Mouse (Mus musculus): Measurements from ENCODE around the gene F11.
A peak's percentile ranks its signal among the peaks of the same experiment; 100 is the strongest.

F11 gene

DNA sequence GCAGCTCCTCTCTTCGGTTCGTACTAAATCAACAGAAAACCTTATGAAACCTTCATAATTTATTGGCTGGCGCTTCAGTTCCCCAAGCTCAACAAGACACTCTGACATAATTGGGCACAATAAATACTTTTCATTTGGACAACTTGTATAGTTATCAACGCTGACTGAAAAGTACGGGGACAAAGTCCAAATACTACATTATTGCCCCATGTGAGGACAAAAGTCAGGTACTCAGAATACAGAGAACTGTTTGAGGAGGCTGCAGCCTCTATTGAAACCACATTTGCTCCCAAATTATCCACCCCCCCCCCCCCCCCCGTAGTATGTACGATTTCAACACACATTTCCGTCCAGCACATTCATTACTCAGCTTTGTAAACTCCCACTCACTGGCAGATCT lies 22.5 kb downstream of the F11 start:
- no peak for DNase-seq (ENCODE audit: low spot score in 2 of 2)

GRCm38 (mm10) chr8:45238282-45238681 lies 23.5 kb downstream of the F11 start:
- DNase-seq (ENCODE audit: low spot score in 2 of 2): peak; percentile 8 to 42

DNA sequence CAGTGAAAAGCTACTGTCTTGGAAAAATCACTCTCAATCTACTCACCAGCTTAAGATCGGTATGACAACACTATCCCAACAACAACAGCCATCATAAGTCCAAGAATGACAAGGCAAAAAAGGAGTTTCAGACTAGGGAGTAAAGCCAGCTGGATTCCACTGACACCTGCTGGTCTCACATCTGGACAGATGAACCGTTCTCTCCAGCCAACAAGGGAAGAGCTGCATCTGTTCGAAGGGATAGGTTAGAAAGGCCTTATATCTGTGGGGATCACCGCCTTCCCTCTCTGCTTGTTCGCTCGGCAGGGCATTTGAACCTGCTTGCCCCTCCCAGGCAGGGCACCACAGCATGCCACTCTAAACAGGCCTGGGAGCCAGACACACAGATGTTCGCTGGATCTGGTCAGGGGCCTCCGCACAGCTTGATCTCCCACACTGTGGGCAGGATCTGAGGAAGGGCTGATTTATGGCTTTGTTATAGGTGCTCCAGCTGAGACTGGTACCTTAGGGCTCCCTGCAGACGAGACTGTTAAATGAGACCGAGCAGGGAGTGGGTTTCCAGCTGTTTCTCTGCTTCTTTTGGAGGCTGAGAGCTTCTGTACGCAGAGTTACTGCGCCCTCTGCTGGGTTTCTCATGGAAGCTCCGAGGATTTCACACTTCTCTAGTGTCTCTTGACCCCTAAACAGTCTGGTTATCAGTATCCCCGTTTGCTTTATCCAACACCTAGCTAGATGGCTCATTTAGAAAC lies 25.5 kb downstream of the F11 start:
- DNase-seq (ENCODE audit: low spot score in 2 of 2): peak in 1 of 2 experiments; percentile 32

DNA sequence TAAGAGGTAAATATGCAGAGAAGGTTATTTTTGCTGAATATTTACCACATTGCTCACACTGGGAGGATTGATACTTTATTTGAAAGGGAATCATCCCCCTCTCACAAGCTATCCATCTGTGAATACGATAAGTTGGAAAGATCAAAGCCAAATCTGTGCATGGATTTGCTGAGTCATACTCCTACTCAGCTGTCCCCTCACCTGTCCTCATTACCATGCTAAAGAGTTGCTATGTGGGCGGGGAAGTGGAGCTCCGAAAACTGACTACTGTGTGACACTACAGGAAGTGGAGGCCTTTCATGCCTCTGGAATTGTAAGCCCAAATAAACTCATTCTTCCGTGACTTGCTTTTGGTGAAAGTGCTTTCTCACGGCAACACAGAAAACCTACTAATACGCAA lies 26.6 kb downstream of the F11 start:
- no peak for DNase-seq (ENCODE audit: low spot score in 2 of 2)

DNA sequence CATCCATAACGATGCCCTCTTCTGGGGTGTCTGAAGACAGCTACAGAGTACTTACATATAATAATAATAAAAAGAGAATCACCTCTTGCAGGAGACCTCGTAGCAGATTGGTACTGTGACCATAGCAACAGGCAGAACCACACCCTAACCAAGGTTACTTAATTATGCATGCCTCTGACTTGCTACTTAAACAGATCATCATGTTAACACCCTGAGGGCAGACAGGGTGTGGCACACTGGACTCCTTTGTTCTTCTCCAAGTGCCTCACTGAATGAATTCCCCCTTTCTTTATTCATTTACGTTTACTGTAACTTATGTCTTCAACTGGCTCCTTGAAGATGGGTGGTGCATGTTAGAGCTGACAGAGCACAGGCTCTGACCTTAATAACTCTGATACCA lies 28.6 kb downstream of the F11 start:
- DNase-seq (ENCODE audit: low spot score in 2 of 2): no peak

DNA sequence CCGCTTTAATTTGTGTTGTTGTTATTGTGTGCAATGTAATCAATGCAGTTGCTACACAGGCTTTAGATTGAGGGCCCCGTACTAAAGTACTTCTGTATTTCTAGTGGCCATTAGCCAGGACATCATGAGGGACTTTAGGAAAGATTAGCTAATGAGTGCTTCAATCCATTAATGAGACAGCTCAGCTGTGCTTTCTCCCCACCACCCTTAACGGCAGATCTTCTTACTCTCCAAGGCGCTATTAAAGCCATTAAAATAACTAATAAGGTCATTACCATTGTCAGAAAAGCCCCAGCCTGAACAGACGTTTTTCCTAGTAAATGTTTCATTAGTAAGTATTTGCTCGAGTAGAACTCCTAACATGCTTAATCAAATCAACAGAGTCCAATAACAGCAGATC lies 59.4 kb downstream of the F11 start:
- DNase-seq (ENCODE audit: low spot score in 2 of 2): no peak

DNA sequence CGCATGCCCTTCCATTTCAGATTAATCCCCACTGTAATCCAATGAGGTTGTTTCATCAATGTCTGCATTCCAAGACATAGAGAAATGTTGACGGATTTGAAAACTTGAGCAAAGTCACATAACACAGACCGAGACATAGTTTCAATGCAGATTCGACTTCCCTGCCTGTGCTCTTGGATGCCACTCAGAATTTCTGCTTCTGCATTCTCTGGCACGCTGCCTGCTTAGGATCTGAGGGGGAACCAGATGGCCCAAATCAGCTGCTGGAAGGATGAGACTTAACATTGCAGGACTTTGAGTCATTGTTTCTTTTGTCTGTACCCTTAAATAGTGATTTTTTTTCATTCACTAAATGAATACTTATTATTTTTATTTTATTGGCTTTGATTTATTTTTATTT lies 60.2 kb downstream of the F11 start:
- peak in 1 of 2 experiments; percentile 57 for DNase-seq (ENCODE audit: low spot score in 2 of 2)

DNA sequence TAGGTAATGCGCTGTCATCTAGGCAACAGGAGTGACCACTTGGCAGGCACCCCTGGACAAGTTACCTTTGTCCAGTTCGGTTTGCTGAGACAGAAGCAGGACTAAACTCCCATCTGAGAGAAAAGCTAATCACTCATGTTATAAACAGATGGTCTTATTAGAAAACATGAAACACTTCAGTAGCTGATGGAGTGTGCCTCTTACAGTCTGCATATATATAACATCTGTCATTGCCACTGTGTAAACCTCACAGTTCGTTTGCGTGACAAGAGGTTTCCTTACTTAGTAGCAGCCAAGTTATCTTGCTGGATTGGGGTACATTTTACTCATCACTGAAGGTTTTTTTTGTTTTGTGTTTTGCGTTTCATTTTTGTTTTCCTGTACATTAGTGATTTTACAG lies 64.5 kb downstream of the F11 start:
- no peak for DNase-seq (ENCODE audit: low spot score in 2 of 2)

DNA sequence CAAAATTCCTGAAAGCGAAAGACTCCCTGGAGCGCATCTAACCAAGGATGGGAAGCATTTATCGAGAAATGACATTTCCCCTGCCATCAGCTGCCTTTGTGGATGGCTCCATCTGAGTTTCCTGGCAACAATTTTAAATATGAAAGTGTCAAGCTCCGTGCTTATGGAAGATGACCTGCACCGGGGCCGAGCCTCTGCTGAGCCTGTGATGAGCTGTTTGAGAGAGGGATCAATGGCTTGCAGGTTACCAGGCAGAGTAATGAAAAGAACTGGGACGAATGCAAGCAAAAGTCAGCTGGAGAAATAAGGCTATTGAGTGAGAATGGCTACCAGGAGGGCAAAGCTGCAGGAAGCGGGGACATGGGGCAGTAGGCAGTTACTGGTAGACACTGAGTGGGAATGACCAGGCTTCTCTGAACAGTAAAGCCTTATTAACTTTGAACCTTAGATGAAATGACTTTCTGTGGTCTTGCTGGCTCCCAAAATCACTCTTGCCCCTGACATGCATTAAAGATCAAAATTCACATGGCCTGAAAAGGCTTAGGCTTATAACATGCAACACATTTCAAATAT lies 65.8 kb downstream of the F11 start:
- no peak for DNase-seq (ENCODE audit: low spot score in 2 of 2)

Measured in left cerebral cortex, adult 9 months (tissue).